In genomic region chr2:121415591-121415990, GRCm38 (mm10) we compare ENCODE assay signal across 9 mouse cellular contexts. TPM values are rescaled to one million over a fixed set of nuclear protein-coding genes. Genes with fewer than 3 reads are reported as not detected.
DNase-seq lines count a peak whose midpoint lies in the region; ATAC-seq and TF ChIP-seq lines count a peak whose summit lies in the region.
"Had no signal": no experiment of that assay in that cellular context is flagged by ENCODE, and none has a peak within 500 bp of the region (broad histone marks: within the 10 kb centered on the region; RNA-seq: fewer than 3 reads in every experiment).

No protein-coding gene starts in this region.

- H3K36me3 ChIP-seq in lung, embryonic 14.5 days (ENCODE audit: insufficient read depth) = peaks cover 40% of the 10 kb centered on the region
- peaks cover 28% of the 10 kb centered on the region for H3K36me3 ChIP-seq in forebrain, embryonic 13.5 days (ENCODE audit: poor library complexity, severe bottlenecking)
- H3K36me3 ChIP-seq in limb, embryonic 14.5 days (ENCODE audit: control insufficient read depth, insufficient read depth, low read length) = peaks cover 41% of the 10 kb centered on the region
- peaks cover 24% of the 10 kb centered on the region for H3K36me3 ChIP-seq in stomach, embryonic 14.5 days (ENCODE audit: control insufficient read depth, insufficient read depth, low read length)

- no peak for TF ChIP-seq POLR2A in limb, embryonic 14.5 days (IDR thresholded peaks at IDR 0.05; ENCODE audit: borderline replicate concordance, extremely low read depth, insufficient read depth, insufficient read length)

- 70% methylated on average over 3 of the region's 3 CpGs for WGBS in lung, embryonic 14.5 days
- WGBS in forebrain, embryonic 13.5 days = 88% methylated on average over 3 of the region's 3 CpGs
- 68% methylated on average over 3 of the region's 3 CpGs for WGBS in limb, embryonic 14.5 days
- 80% methylated on average over 3 of the region's 3 CpGs for WGBS in stomach, embryonic 14.5 days

- peak overlapping the region; percentile 78 for H3K4me2 ChIP-seq in lung, embryonic 14.5 days
- peak overlapping the region; percentile 78 for H3K4me2 ChIP-seq in forebrain, embryonic 13.5 days
- H3K4me2 ChIP-seq in limb, embryonic 14.5 days (replicated peaks; ENCODE audit: low read depth, low read length, severe bottlenecking) = peak overlapping the region; percentile 66
- H3K4me2 ChIP-seq in stomach, embryonic 14.5 days (replicated peaks; ENCODE audit: low read depth, low read length) = peak overlapping the region; percentile 72

- no peaks in the 10 kb centered on the region for H3K27me3 ChIP-seq in lung, embryonic 14.5 days (ENCODE audit: insufficient read depth, low read length)
- no peaks in the 10 kb centered on the region for H3K27me3 ChIP-seq in forebrain, embryonic 13.5 days
- H3K27me3 ChIP-seq in limb, embryonic 14.5 days (ENCODE audit: control insufficient read depth, insufficient read depth, low read length) = no peaks in the 10 kb centered on the region
- no peaks in the 10 kb centered on the region for H3K27me3 ChIP-seq in stomach, embryonic 14.5 days (ENCODE audit: control insufficient read depth, insufficient read depth, low read length)

- H3K9ac ChIP-seq in lung, embryonic 14.5 days = peak overlapping the region; percentile 100
- H3K9ac ChIP-seq in forebrain, embryonic 13.5 days = peak overlapping the region; percentile 97
- H3K9ac ChIP-seq in limb, embryonic 14.5 days (ENCODE audit: low read depth, low read length, severe bottlenecking) = peak overlapping the region; percentile 97
- H3K9ac ChIP-seq in stomach, embryonic 14.5 days (replicated peaks; ENCODE audit: low read depth, low read length) = 0 out of 2 replicates have a peak overlapping the region, but pooled peaks have one; percentile 99

- no peak for TF ChIP-seq CTCF in lung, embryonic 14.5 days (IDR thresholded peaks at IDR 0.05; ENCODE audit: low read depth)

- H3K27ac ChIP-seq in lung, embryonic 14.5 days (ENCODE audit: low read depth) = no peak overlapping the region
- no peak overlapping the region for H3K27ac ChIP-seq in forebrain, embryonic 13.5 days
- H3K27ac ChIP-seq in limb, embryonic 14.5 days (replicated peaks; ENCODE audit: low read depth, low read length) = no peak overlapping the region
- H3K27ac ChIP-seq in stomach, embryonic 14.5 days (ENCODE audit: low read length) = no peak overlapping the region

- peak overlapping the region; percentile 99 for H3K4me3 ChIP-seq in lung, embryonic 14.5 days (ENCODE audit: low read depth, low read length)
- peak overlapping the region; percentile 99 for H3K4me3 ChIP-seq in forebrain, embryonic 13.5 days
- peak overlapping the region; percentile 66 for H3K4me3 ChIP-seq in limb, embryonic 14.5 days (replicated peaks; ENCODE audit: low read length)
- H3K4me3 ChIP-seq in stomach, embryonic 14.5 days (ENCODE audit: low read depth, low read length) = peak overlapping the region; percentile 95

- no peaks in the 10 kb centered on the region for H3K9me3 ChIP-seq in lung, embryonic 14.5 days (ENCODE audit: low read depth, low read length)
- no peaks in the 10 kb centered on the region for H3K9me3 ChIP-seq in forebrain, embryonic 13.5 days (replicated peaks)
- no peaks in the 10 kb centered on the region for H3K9me3 ChIP-seq in limb, embryonic 14.5 days (ENCODE audit: control insufficient read depth, low read length)
- H3K9me3 ChIP-seq in stomach, embryonic 14.5 days (ENCODE audit: control insufficient read depth, low read depth, low read length) = no peaks in the 10 kb centered on the region

- no peak for DNase-seq in lung, embryonic 14.5 days
- DNase-seq in lung, postnatal 14 days = no peak
- DNase-seq in limb, embryonic 14.5 days (ENCODE audit: low spot score) = no peak
- no peak for DNase-seq in natural killer cell, adult 2 months (ENCODE audit: low spot score in 2 of 2)
- DNase-seq in ovary, adult 18-20 months (ENCODE audit: low spot score) = no peak
- DNase-seq: lung, postnatal 4 days had no signal

- peaks cover 4% of the 10 kb centered on the region; the same call in 1 of the 2 replicates for H3K4me1 ChIP-seq in lung, embryonic 14.5 days (ENCODE audit: insufficient read depth)
- peaks cover 39% of the 10 kb centered on the region for H3K4me1 ChIP-seq in forebrain, embryonic 13.5 days
- H3K4me1 ChIP-seq in limb, embryonic 14.5 days (ENCODE audit: control insufficient read depth, insufficient read depth, low read length) = peaks cover 18% of the 10 kb centered on the region
- H3K4me1 ChIP-seq in stomach, embryonic 14.5 days (ENCODE audit: control insufficient read depth, insufficient read depth, low read length) = peaks cover 21% of the 10 kb centered on the region

- ATAC-seq in lung, embryonic 14.5 days (ENCODE audit: insufficient read depth) = no peak
- ATAC-seq in forebrain, embryonic 13.5 days = no peak
- ATAC-seq in limb, embryonic 14.5 days (ENCODE audit: low FRiP score, low read depth) = no peak
- no peak for ATAC-seq in stomach, embryonic 14.5 days (ENCODE audit: insufficient number of reproducible peaks, insufficient read depth, low FRiP score, low read depth)
- no peak for ATAC-seq in granulocyte monocyte progenitor cell, adult 5-6 weeks (replicated peaks; ENCODE audit: poor library complexity, severe bottlenecking)

RNA-seq across cellular contexts. Expression of gene Catsper2, which starts 2.0 kb away (rescaled TPM):
- polyA plus RNA-seq in lung, embryonic 14.5 days (2014; fragmentation: Nextera tagmentation; extraction: Ambion mirVana) = 2.0 and 2.6 TPM in 2 replicates
- 3.8 and 5.1 TPM in 2 replicates for polyA plus RNA-seq in forebrain, embryonic 13.5 days (2015; fragmentation: Nextera tagmentation; extraction: Ambion mirVana)
- polyA plus RNA-seq in limb, embryonic 14.5 days (2012; rRNA removed) = 4.1 and 4.8 TPM in 2 replicates
- 1.7 and 2.9 TPM in 2 replicates for polyA plus RNA-seq in limb, embryonic 14.5 days (2014; fragmentation: Nextera tagmentation; extraction: Ambion mirVana)
- 2.2 and 3.0 TPM in 2 replicates for polyA plus RNA-seq in stomach, embryonic 14.5 days (2014; fragmentation: Nextera tagmentation; extraction: Ambion mirVana)
- 1.3 TPM in 2 replicates for total RNA-seq in granulocyte monocyte progenitor cell, adult 5-6 weeks (2014; fragmentation: Nextera tagmentation)
- 1.8 and 1.9 TPM in 2 replicates for total RNA-seq in granulocyte monocyte progenitor cell, adult 5-6 weeks (2017)

RNA-seq across cellular contexts. Expression of gene Pdia3, which starts 2.0 kb away (rescaled TPM):
- polyA plus RNA-seq in lung, embryonic 14.5 days (2014; fragmentation: Nextera tagmentation; extraction: Ambion mirVana) = 628 and 649 TPM in 2 replicates
- 320 and 349 TPM in 2 replicates for polyA plus RNA-seq in forebrain, embryonic 13.5 days (2015; fragmentation: Nextera tagmentation; extraction: Ambion mirVana)
- 395 and 416 TPM in 2 replicates for polyA plus RNA-seq in limb, embryonic 14.5 days (2012; rRNA removed)
- polyA plus RNA-seq in limb, embryonic 14.5 days (2014; fragmentation: Nextera tagmentation; extraction: Ambion mirVana) = 523 and 526 TPM in 2 replicates
- polyA plus RNA-seq in stomach, embryonic 14.5 days (2014; fragmentation: Nextera tagmentation; extraction: Ambion mirVana) = 484 and 546 TPM in 2 replicates
- total RNA-seq in granulocyte monocyte progenitor cell, adult 5-6 weeks (2014; fragmentation: Nextera tagmentation) = 315 and 355 TPM in 2 replicates
- total RNA-seq in granulocyte monocyte progenitor cell, adult 5-6 weeks (2017) = 423 and 509 TPM in 2 replicates

RNA-seq across cellular contexts. Expression of gene Ell3, which starts 28.5 kb away (rescaled TPM):
- polyA plus RNA-seq in lung, embryonic 14.5 days (2014; fragmentation: Nextera tagmentation; extraction: Ambion mirVana) = 9.0 and 10.4 TPM in 2 replicates
- polyA plus RNA-seq in forebrain, embryonic 13.5 days (2015; fragmentation: Nextera tagmentation; extraction: Ambion mirVana) = 1.7 and 2.1 TPM in 2 replicates
- polyA plus RNA-seq in limb, embryonic 14.5 days (2012; rRNA removed) = 3.0 and 4.8 TPM in 2 replicates
- 6.3 and 8.2 TPM in 2 replicates for polyA plus RNA-seq in limb, embryonic 14.5 days (2014; fragmentation: Nextera tagmentation; extraction: Ambion mirVana)
- 13.7 and 14.1 TPM in 2 replicates for polyA plus RNA-seq in stomach, embryonic 14.5 days (2014; fragmentation: Nextera tagmentation; extraction: Ambion mirVana)
- not detected in 2 replicates for total RNA-seq in granulocyte monocyte progenitor cell, adult 5-6 weeks (2014; fragmentation: Nextera tagmentation)
- total RNA-seq in granulocyte monocyte progenitor cell, adult 5-6 weeks (2017) = not detected in 2 replicates

RNA-seq across cellular contexts. Expression of gene Strc, which starts 28.6 kb away (rescaled TPM):
- polyA plus RNA-seq in lung, embryonic 14.5 days (2014; fragmentation: Nextera tagmentation; extraction: Ambion mirVana) = 0.24 TPM in 1 of 2 replicates, not detected in the other
- not detected in 2 replicates for polyA plus RNA-seq in forebrain, embryonic 13.5 days (2015; fragmentation: Nextera tagmentation; extraction: Ambion mirVana)
- 0.01 TPM in 2 replicates for polyA plus RNA-seq in limb, embryonic 14.5 days (2012; rRNA removed)
- polyA plus RNA-seq in limb, embryonic 14.5 days (2014; fragmentation: Nextera tagmentation; extraction: Ambion mirVana) = not detected in 2 replicates
- not detected in 2 replicates for polyA plus RNA-seq in stomach, embryonic 14.5 days (2014; fragmentation: Nextera tagmentation; extraction: Ambion mirVana)
- not detected in 2 replicates for total RNA-seq in granulocyte monocyte progenitor cell, adult 5-6 weeks (2014; fragmentation: Nextera tagmentation)
- total RNA-seq in granulocyte monocyte progenitor cell, adult 5-6 weeks (2017) = not detected in 2 replicates

RNA-seq across cellular contexts. Expression of gene Serf2, which starts 33.4 kb away (rescaled TPM):
- polyA plus RNA-seq in lung, embryonic 14.5 days (2014; fragmentation: Nextera tagmentation; extraction: Ambion mirVana) = 488 and 525 TPM in 2 replicates
- 420 and 494 TPM in 2 replicates for polyA plus RNA-seq in forebrain, embryonic 13.5 days (2015; fragmentation: Nextera tagmentation; extraction: Ambion mirVana)
- 459 and 792 TPM in 2 replicates for polyA plus RNA-seq in limb, embryonic 14.5 days (2012; rRNA removed)
- 635 and 646 TPM in 2 replicates for polyA plus RNA-seq in limb, embryonic 14.5 days (2014; fragmentation: Nextera tagmentation; extraction: Ambion mirVana)
- 552 and 574 TPM in 2 replicates for polyA plus RNA-seq in stomach, embryonic 14.5 days (2014; fragmentation: Nextera tagmentation; extraction: Ambion mirVana)
- total RNA-seq in granulocyte monocyte progenitor cell, adult 5-6 weeks (2014; fragmentation: Nextera tagmentation) = 530 and 577 TPM in 2 replicates
- 211 and 218 TPM in 2 replicates for total RNA-seq in granulocyte monocyte progenitor cell, adult 5-6 weeks (2017)
